Mouse (Mus musculus): ENCODE data around the gene Cc2d2b. TPM values are rescaled to one million over a fixed set of nuclear protein-coding genes. Genes with fewer than 3 reads are reported as not detected.
A peak's percentile ranks its signal among the peaks of the same experiment; 100 is the strongest.

Cc2d2b gene
- total RNA-seq, 1 experiment = 0.40 TPM

- in situ Hi-C loops (cut with MboI; ENCODE audit: low sequenced_read_pairs in 2 of 2, unreplicated experiment in 2 of 2) = loop anchor here (25.0 kb wide), 1 partner anchor 275 kb away; the partner anchor contains the start of gene Dntt (in 2 of the 2)
- H3K27ac ChIP-seq (ENCODE audit: insufficient read depth, low read depth, low read length, poor library complexity, severe bottlenecking) = no peak overlapping the region
- no peaks in the 10 kb centered on the region for H3K4me1 ChIP-seq (ENCODE audit: control insufficient read depth in 2 of 2, insufficient read depth in 2 of 2, low read length in 2 of 2, poor library complexity in 1 of 2)
- TF ChIP-seq ZNF384 (IDR thresholded peaks at IDR 0.05; ENCODE audit: low read depth, low read length) (no peak), ZC3H11A (IDR thresholded peaks at IDR 0.05; ENCODE audit: borderline replicate concordance, low read depth, low read length) (no peak), MAFK (IDR thresholded peaks at IDR 0.05; ENCODE audit: insufficient read depth, low read depth, low read length) (no peak), CHD2 (IDR thresholded peaks at IDR 0.05; ENCODE audit: low read depth, low read length) (no peak), HCFC1 (IDR thresholded peaks at IDR 0.05; ENCODE audit: borderline replicate concordance, insufficient read depth, low read length) (no peak)
- no peaks in the 10 kb centered on the region for H3K36me3 ChIP-seq (ENCODE audit: control insufficient read depth, insufficient read depth, low read length, poor library complexity, severe bottlenecking)
- no peaks in the 10 kb centered on the region for H3K9me3 ChIP-seq (ENCODE audit: control insufficient read depth, insufficient read depth, low read depth, low read length)
- DNase-seq (ENCODE audit: low read depth, low spot score) = peak; percentile 12
- peak overlapping the region; percentile 10; the same call in 1 of the 2 replicates for H3K9ac ChIP-seq (ENCODE audit: insufficient read depth, low read depth, low read length, poor library complexity, severe bottlenecking)
- peak overlapping the region; percentile 49 to 52 for H3K4me3 ChIP-seq (ENCODE audit: insufficient read depth in 1 of 2, low read depth in 1 of 2, low read length in 2 of 2, poor library complexity in 1 of 2, severe bottlenecking in 1 of 2)
Measured at GRCm38 (mm10) chr19:40762023-40762759, 13.6 kb downstream of the Cc2d2b start.

GRCm38 (mm10) chr19:40767189-40767588 lies 18.6 kb downstream of the Cc2d2b start:
- DNase-seq (ENCODE audit: low read depth, low spot score) = no peak
- no peaks in the 10 kb centered on the region for H3K9me3 ChIP-seq (ENCODE audit: control insufficient read depth, insufficient read depth, low read depth, low read length)
- no peak overlapping the region for H3K27ac ChIP-seq (ENCODE audit: insufficient read depth, low read depth, low read length, poor library complexity, severe bottlenecking)
- H3K9ac ChIP-seq (ENCODE audit: insufficient read depth, low read depth, low read length, poor library complexity, severe bottlenecking) = no peak overlapping the region
- no peaks in the 10 kb centered on the region for H3K4me1 ChIP-seq (ENCODE audit: control insufficient read depth in 2 of 2, insufficient read depth in 2 of 2, low read length in 2 of 2, poor library complexity in 1 of 2)
- no peaks in the 10 kb centered on the region for H3K36me3 ChIP-seq (ENCODE audit: control insufficient read depth, insufficient read depth, low read length, poor library complexity, severe bottlenecking)
- TF ChIP-seq HCFC1 (IDR thresholded peaks at IDR 0.05; ENCODE audit: borderline replicate concordance, insufficient read depth, low read length) (no peak), ZC3H11A (IDR thresholded peaks at IDR 0.05; ENCODE audit: borderline replicate concordance, low read depth, low read length) (no peak), MAFK (IDR thresholded peaks at IDR 0.05; ENCODE audit: insufficient read depth, low read depth, low read length) (no peak), ZNF384 (IDR thresholded peaks at IDR 0.05; ENCODE audit: low read depth, low read length) (no peak), CHD2 (IDR thresholded peaks at IDR 0.05; ENCODE audit: low read depth, low read length) (no peak)
- in situ Hi-C loops (cut with MboI; ENCODE audit: low sequenced_read_pairs in 2 of 2, unreplicated experiment in 2 of 2) = loop anchor here (25.0 kb wide), 1 partner anchor 270 kb away; the partner anchor contains the start of gene Dntt (in 2 of the 2)
- no peak overlapping the region for H3K4me3 ChIP-seq (ENCODE audit: insufficient read depth in 1 of 2, low read depth in 1 of 2, low read length in 2 of 2, poor library complexity in 1 of 2, severe bottlenecking in 1 of 2)

- DNase-seq (ENCODE audit: low read depth, low spot score) = no peak
- no peaks in the 10 kb centered on the region for H3K9me3 ChIP-seq (ENCODE audit: control insufficient read depth, insufficient read depth, low read depth, low read length)
- H3K27ac ChIP-seq (ENCODE audit: insufficient read depth, low read depth, low read length, poor library complexity, severe bottlenecking) = no peak overlapping the region
- H3K9ac ChIP-seq (ENCODE audit: insufficient read depth, low read depth, low read length, poor library complexity, severe bottlenecking) = no peak overlapping the region
- no peaks in the 10 kb centered on the region for H3K36me3 ChIP-seq (ENCODE audit: control insufficient read depth, insufficient read depth, low read length, poor library complexity, severe bottlenecking)
- in situ Hi-C loops (cut with MboI; ENCODE audit: low sequenced_read_pairs in 2 of 2, unreplicated experiment in 2 of 2) = loop anchor here (25.0 kb wide), 1 partner anchor 268 kb away; the partner anchor contains the start of gene Dntt (in 2 of the 2)
- H3K4me3 ChIP-seq (ENCODE audit: insufficient read depth in 1 of 2, low read depth in 1 of 2, low read length in 2 of 2, poor library complexity in 1 of 2, severe bottlenecking in 1 of 2) = no peak overlapping the region
- H3K4me1 ChIP-seq (ENCODE audit: control insufficient read depth in 2 of 2, insufficient read depth in 2 of 2, low read length in 2 of 2, poor library complexity in 1 of 2) = no peaks in the 10 kb centered on the region
- TF ChIP-seq ZNF384 (IDR thresholded peaks at IDR 0.05; ENCODE audit: low read depth, low read length) = no peak
- TF ChIP-seq CHD2 (IDR thresholded peaks at IDR 0.05; ENCODE audit: low read depth, low read length) = no peak
Measured at GRCm38 (mm10) chr19:40769341-40769770, 20.8 kb downstream of the Cc2d2b start.

DNA sequence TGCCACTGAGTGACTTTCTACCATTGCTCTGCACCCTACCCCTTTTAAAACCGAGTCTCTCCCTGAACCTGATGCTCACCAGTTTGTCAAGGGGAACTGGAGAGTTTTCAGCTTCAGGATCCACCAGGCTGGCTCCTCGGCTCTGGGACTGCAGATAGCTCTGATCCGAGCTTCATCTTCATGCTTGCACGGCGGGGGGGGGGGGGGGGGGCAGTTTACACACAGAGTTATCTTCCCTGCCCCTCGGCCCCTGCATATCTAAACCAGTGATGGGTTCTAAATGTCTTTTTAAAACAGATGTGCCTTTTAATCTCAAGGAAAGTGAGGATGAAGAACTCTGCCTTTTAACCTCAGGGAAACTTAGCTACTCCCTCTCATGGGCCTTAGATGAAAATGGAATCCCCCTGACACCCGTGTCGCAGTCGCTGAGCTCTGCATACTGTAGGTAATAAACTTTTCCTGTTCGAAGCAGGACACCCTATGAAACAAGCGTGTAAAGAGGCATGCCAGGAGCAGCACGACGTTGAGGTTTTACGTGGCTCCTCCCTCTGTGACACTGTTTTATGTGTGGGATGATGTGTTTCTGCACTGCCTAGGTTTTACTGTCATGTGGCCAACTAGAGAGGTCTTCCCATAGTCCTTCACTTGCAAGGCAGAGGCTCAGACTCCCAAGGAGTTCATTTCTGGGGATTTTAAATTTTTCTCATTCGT lies 39.6 kb downstream of the Cc2d2b start:
- Histone ChIP-seq H3K27ac (ENCODE audit: insufficient read depth, low read depth, low read length, poor library complexity, severe bottlenecking) (no peak overlapping the region), H3K9ac (ENCODE audit: insufficient read depth, low read depth, low read length, poor library complexity, severe bottlenecking) (no peak overlapping the region), H3K4me3 (ENCODE audit: insufficient read depth in 1 of 2, low read depth in 1 of 2, low read length in 2 of 2, poor library complexity in 1 of 2, severe bottlenecking in 1 of 2) (no peak overlapping the region), H3K4me1 (ENCODE audit: control insufficient read depth in 2 of 2, insufficient read depth in 2 of 2, low read length in 2 of 2, poor library complexity in 1 of 2) (no peaks in the 10 kb centered on the region), H3K9me3 (ENCODE audit: control insufficient read depth, insufficient read depth, low read depth, low read length) (no peaks in the 10 kb centered on the region), H3K36me3 (ENCODE audit: control insufficient read depth, insufficient read depth, low read length, poor library complexity, severe bottlenecking) (no peaks in the 10 kb centered on the region)
- TF ChIP-seq HCFC1 (IDR thresholded peaks at IDR 0.05; ENCODE audit: borderline replicate concordance, insufficient read depth, low read length) (no peak), ZC3H11A (IDR thresholded peaks at IDR 0.05; ENCODE audit: borderline replicate concordance, low read depth, low read length) (no peak), ZNF384 (IDR thresholded peaks at IDR 0.05; ENCODE audit: low read depth, low read length) (no peak), MAFK (IDR thresholded peaks at IDR 0.05; ENCODE audit: insufficient read depth, low read depth, low read length) (no peak), CHD2 (IDR thresholded peaks at IDR 0.05; ENCODE audit: low read depth, low read length) (no peak)
- DNase-seq (ENCODE audit: low read depth, low spot score) = no peak
- in situ Hi-C loops (cut with MboI; ENCODE audit: low sequenced_read_pairs in 2 of 2, unreplicated experiment in 2 of 2) = no loop called here
